Mouse (Mus musculus) frontal cortex, postnatal 14 days (tissue): ENCODE measurements at regions not wholly inside any gene's neighbourhood (a gene's known extent, or its start where the extent isn't known, plus 50 kb on each side); places are given as distances from the start of the nearest gene placed in this dataset.
A peak's percentile ranks its signal among the peaks of the same experiment; 100 is the strongest.

Experiments
- DNase-seq, 2 experiments: peaks; one replicate each; pipeline ENCODE4 v3.0.0; 2022; ENCODE audit warnings: low spot score in 2 of 2

DNA sequence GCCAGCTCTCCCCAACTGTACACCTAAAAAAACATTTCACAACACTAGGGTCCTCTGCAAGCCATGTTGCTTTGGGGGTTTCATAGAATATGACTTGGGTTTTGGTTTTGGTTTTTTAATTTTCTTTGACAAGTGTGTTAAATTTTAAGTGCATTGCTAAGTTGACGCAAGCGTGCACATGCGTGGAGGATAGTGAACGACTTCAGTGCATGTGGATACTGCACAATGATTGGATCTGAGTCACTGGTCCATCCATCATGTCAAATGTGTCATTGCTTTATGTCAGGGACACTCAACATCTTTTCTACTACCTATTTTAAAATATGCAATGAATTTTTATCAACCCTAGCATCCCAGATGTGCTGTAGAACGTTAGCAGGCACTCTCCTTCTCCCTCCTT is 134.5 kb upstream of the Pum3 start:
- DNase-seq: no peak

DNA sequence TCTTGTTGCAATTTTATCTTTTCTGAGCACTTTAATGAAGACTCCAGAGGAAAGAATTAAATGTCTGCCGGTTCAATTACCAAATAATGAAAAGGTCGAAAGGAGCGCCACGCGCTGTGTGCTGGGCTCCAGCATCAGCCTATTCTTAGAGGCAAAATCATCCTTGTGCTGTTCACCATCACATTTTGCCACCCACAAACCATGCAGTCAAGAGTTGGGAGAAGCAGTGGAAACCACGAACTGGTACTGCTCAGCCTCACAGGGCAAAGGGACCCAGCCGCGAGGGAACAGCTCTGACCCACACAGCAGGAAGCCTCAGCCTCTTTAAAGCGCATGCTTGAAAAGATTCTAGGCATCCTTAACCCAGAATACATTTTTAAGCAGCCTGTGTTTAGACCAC is 134.0 kb upstream of the Pum3 start:
- no peak for DNase-seq

DNA sequence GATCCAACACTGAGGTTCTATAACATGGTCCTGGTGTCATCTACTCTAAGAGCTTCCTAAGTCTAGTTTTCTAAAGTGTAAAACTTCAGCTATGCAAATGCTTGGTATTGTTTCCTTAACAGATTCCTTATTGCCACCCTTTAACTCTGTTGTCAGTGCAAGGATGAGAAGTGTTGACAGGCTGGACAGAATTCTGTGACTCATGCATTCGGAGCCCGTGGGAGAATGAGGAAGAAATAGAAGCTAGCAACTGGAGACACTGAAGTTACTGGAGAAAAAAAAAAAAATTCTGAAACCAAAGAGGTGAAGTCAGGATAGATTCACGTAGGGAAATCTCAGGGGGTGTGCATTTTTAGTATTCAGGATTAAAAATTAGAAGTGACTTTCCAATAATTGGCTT is 128.6 kb upstream of the Pum3 start:
- no peak for DNase-seq

DNA sequence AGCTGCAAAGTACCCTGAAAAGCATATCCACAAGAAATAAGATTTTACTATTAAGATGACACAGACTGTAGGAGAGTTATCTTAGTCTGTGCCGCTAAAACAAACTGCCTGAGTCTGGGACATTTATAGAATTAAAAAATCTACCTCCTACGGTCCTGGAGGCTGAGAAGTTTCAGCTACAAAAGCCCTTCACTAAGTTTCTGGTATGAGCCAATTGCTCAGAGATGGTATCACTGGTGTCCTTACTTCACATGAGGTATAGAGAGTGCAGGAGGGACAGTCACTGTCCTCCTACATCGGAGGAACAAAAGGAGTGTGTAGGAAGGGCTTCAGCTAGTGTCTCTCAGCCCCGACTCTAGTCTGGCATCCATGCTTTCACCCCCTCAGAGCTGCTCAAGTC is 127.1 kb upstream of the Pum3 start:
- DNase-seq: no peak

DNA sequence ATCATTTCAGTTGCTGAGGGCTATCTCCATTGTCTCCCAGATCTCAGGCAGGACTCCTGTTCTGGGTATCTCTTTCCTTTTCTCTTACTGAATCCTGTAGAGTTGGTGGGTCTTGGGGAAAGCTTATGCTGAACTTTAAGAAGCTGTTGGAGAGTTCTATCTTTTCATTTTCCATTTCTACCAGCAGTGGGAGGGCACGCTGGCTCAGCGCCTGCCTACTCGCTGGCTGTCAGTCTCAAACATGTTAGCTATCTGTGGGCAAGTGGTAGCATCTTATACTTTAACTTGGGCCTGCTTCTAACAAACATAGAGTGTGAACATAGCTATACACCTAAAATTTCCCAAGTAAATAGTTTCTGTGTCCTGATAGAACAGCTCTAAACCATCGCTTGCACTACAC is 125.2 kb upstream of the Pum3 start:
- DNase-seq: peak; percentile 41

DNA sequence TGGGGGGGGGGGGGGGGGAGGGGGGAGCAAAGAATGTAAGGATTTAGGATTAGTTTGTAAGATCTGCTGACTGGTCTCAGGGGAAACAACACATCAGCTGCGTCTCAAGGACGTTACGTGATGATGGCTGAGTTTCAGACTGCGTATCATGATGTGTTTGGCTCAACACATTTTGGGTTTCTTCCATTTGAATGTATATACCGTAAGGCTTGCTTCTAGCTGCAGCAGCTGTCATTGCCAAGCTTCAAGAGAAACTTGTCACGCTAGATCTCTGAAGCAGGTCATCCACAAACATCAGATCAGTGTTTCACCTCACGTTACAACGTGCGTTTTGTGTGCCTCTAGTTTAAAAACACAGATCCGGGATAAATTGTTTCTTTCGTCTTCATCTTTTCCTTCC is 123.6 kb upstream of the Pum3 start:
- no peak for DNase-seq

DNA sequence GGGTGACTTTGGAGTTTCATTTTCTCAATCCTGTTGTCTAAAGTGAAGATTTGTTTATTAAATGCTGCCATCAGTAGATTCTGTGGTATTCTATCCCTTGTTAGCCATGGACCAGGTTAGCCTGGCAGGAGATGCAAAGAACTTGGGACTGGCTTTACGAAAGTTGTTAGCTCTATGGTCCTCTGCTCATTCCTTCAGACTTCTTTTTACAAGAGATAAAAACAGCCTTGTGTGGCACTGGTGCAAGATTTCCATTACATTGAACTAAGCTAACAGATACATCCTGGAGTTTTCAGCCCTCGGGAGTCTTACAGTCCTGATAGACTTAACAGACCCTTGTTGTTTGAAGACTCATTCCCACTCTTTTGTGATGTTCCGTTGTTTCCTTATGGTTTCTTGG is 108.1 kb upstream of the Pum3 start:
- no peak for DNase-seq

DNA sequence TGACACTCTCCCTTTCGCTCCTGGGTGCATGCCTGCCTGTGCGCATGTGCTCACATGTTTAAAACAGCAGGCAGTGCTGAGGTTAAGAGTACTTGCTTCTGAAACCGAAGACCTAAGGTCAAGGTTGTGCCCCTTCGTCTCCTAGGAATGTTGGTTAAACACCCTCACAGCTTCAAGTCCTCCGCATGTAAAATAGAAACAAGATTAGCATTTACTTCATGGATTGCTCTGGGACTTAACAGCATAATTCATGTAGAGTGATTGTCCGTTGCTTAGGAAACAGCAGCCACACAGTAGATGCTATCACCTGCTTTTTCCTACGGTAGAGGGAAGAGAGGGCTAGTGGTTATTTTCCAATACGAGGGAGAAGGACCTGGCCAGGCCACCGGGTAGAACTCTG is 107.4 kb upstream of the Pum3 start:
- DNase-seq: no peak

DNA sequence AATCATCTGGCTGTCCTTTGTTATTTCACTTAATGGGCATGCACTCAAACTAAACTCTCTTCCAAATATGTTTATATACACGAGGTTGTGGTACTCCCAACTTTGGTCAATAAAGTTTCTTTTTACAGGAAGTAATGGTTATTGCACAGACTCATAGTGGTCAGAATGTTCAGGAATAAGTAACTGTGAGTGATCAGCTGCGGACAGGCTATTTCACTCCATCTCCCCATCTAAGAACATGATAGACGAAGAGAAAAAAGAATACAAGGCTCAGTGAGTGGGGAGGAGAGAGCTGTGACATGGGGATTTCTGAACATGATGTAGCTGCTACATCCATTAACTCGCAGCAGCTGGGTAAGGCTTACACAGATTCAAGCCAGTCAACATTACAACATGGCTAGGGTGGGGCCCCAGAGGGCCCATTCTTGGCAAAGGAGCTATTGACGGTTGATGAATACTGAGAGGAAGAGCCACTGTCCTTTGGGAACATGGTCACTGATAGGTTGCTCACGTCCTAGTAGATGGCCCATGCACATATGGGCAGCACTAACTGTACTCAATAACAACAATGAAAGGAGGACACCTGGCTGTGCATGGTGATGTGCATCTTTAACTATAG is 98.4 kb upstream of the Pum3 start:
- DNase-seq: no peak

DNA sequence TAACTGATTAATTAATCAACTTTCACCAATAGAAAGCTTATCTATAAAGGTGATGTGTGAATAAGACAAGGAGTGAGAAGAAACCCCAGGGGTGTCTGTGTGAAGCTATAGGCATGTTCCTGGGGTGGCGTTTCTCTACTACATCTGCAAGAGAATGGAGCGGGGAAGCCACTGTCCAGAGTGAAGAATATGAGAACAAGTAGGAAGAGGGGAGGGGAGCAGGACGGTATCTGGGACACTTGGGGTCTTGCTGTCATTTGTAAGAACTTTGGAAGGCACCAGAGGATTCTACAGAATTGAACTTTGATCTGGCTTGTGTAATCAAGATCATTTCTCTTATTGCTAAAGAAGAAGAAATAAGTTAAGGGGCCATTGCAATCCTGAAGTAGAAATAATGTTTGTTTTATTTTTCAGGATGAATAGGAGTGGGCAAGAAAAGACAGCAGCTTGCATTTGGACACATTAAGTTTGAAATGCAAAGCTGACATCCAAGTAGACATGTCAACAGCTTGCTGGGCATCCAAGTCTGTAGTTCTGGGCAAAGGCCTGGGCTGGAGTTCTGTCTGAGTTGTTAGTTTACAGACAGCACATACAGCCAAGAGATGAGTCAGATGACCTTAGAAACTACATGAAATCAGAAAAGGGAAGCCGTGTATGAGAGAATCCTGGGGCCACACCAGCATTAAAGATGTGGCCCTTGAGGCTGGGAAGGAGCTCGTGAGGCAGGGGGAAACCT is 89.9 kb upstream of the Pum3 start:
- DNase-seq: no peak

DNA sequence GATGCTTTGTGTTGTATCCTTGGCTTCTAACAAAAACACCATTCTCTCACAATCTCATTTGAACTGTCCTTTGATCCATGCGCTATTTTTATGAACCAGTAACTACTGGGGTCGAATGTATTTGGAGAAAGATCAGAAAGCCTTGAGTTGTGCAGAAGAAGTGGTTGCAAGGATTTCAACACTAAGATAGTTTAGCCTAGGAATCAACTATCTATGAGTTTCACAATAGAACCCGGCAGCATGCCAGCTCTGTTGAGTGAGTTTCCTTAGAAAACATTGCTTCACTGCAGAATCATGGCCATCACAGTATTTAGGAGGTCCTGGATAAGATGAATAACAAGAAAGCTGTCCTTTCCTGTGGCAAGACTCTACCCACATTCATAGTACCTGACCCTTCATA is 84.6 kb upstream of the Pum3 start:
- no peak for DNase-seq

DNA sequence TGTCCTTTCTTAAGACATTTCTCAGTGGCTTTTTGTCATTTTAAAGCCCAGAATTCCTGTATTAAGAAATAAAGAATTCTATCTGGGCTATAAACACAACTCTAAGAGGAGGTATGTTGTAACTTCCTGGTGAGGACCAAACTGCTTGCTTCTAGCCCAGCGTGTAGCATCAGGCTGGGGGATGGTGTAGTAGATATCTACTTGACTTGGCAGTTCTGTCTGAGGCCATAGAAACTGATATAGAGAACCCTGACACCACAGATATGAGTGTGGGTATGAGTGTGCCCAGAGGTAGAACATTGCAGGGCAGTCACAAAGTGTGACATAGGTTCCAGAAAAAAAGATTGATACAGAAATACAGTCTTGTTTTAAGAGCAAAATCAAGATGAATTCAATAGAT is 83.9 kb upstream of the Pum3 start:
- DNase-seq: no peak

DNA sequence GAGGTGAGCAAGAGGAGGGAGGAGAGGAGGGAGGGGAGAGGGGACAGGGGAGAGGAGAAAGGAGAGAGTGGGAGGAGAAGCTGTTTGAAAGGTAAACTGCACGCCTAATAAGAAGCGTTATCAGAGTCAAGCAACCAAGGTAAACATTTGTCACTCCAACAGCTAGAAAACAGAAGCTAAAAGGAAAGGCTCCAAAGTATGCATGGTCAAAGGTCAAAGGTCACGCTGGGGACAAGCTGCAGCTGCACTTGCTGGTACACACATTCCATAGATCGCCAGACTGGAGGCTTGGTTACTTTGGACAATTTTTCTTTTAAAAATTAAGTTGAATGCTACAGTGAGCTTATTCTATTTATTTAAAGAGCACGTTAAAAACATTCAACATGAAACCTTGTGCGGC is 81.7 kb upstream of the Pum3 start:
- no peak for DNase-seq

DNA sequence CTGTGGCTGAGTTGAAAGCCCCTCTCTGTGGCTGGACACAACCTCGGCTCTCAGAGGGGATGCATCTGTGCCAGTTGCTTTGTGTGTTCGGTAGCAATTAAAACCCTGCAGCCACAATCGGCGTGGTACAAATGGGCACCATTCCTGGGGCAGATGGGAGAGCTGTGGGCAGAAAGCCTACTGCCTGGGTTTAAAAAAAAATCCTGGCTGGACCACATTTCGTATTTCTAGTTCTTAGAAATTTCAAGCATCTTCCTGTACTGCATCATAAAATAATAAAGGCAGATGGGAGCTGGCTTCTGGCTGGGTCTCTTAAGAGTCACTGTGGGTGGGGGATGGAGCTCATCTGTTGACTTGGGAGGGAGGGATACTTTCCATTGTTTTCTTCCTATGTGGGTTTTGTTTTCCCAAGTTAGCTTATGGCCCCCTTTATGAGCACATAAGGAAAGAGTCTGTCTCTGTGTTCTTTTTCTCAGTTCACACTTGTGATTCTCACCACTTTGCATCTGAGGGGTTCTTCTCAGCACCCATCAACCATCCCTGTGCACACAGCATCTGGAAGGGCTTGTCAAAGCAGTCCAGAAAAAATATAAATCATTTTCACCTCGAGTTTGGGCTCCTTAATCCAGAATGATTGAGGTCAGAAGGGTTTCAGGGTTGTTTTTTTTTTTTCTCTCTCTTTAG is 80.5 kb upstream of the Pum3 start:
- DNase-seq: peak; percentile 38 to 50

DNA sequence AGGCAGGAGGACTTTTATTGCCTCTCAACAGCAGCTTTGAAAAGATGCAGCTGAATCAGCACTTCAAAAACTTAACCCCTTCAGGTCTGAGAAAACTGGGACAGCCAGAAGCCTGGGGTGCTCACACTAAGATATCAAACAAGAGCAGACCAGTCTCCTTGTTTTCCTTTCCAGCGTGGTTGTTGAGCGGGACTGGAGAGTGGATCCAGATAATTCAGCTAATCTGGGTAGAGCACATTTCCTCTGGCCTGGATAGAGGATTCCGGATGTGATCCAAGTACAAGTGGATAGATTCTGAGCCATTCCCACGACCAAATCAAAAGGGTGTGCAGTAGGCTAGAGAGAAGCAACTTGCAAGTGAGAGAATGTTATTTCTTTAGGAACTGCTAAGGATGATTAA is 68.7 kb upstream of the Pum3 start:
- no peak for DNase-seq

DNA sequence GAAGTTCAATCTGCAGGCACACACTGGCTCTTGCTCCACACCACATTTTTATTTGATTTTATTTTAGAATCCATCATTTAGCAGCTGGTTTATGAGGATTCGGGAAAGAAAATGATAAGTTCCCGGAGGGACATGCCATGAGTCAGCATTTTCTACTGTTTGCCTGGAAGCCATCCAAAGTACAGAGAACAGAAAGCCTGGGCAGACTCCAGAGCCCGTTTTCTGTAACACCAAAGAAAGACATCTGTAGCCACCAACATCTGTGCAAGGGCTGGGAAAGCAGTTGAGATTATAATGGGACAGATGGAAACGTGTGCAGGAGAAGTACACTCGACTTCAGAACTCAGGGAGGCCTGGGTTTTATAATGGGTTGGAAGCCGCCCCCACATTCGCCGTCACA is 62.8 kb upstream of the Pum3 start:
- no peak for DNase-seq

DNA sequence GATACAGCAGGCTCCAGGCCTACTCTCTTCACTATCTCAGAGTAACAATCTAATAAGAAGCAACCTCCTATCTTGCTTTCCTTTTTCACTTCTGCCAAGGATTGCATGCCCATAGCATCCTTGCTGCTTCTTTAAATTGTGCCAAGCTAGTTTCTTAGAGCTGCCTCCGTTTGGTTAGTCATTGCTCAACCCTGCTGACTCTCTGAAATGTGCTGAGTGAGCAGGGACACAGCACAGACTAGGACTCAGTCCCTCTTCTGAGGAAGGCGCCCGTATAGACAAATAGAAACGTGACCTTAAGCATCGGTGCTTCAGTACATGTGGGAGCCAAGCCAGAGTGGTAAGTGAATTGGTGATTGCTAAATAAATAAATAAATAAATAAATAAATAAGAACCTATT is 62.2 kb upstream of the Pum3 start:
- no peak for DNase-seq

DNA sequence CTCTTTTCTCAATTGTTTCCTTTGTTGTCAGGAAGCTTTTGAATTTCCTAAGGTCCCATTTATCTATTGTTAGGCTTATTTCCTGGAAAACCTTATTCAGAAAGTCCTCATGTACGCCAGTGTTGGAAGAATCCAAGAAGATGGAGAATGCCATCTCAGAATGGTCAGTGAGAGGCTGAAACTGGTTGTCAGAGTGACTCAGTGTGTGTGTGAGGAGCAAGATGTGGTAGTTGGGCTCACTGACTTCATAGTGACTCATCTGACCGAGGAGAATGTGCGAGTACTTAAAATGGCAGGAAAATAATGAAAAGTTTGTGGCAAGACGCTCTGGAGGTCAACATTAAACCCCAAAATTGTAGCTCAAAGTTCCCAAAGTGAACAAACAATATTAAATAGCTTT is 59.4 kb upstream of the Pum3 start:
- DNase-seq: no peak
